Mouse (Mus musculus): ENCODE results near the gene Zdhhc9.

The Zdhhc9 gene

GRCm38 (mm10) chrX:48124132-48125071, 84.3 kb downstream of the Zdhhc9 start:
- DNase-seq, result peak; percentile 15 to 51

All from kidney, adult 8-10 months (tissue).